Mouse (Mus musculus) neural tube, embryonic 15.5 days (tissue): ENCODE measurements around the gene Mapk10. TPM values are rescaled to one million over a fixed set of nuclear protein-coding genes. Genes with fewer than 3 reads are reported as not detected.

Experiments used
- ATAC-seq: fragments of 200-750 bp; cut with Nextera tagmentation; 2 replicates; pipeline ENCODE4 v1.8.0; 2017; ENCODE audit warnings: mild to moderate bottlenecking, moderate TSS enrichment, moderate library complexity; ENCODE audit not compliant: low FRiP score
- H3K27ac ChIP-seq: fragments of 300-500 bp; sonication (generic); replicated peaks from 2 replicates; pipeline ENCODE4 v1.5.1; 2015; ENCODE audit warnings: mild to moderate bottlenecking, inconsistent platforms
- H3K27me3 ChIP-seq: fragments of 300-500 bp; sonication (generic); replicated peaks from 2 replicates; pipeline ENCODE4 v1.6.1; 2015; ENCODE audit warnings: inconsistent platforms
- H3K36me3 ChIP-seq: fragments of 300-500 bp; sonication (generic); 2 replicates; pipeline ENCODE4 v1.6.1; 2015; ENCODE audit warnings: inconsistent platforms
- H3K4me1 ChIP-seq: fragments of 300-500 bp; sonication (generic); 2 replicates; pipeline ENCODE4 v1.6.1; 2015; ENCODE audit warnings: inconsistent platforms
- H3K4me2 ChIP-seq: fragments of 300-500 bp; sonication (generic); 2 replicates; pipeline ENCODE4 v1.6.1; 2015; ENCODE audit warnings: inconsistent platforms, mild to moderate bottlenecking, moderate library complexity
- H3K4me3 ChIP-seq: fragments of 300-500 bp; sonication (generic); replicated peaks from 2 replicates; pipeline ENCODE4 v1.5.1; 2015; ENCODE audit warnings: mild to moderate bottlenecking, inconsistent platforms
- H3K9ac ChIP-seq: fragments of 300-500 bp; sonication (generic); replicated peaks from 2 replicates; pipeline ENCODE4 v1.6.1; 2015; ENCODE audit warnings: mild to moderate bottlenecking, inconsistent platforms
- H3K9me3 ChIP-seq: fragments of 300-500 bp; sonication (generic); replicated peaks from 2 replicates; pipeline ENCODE4 v1.6.1; 2016; ENCODE audit warnings: inconsistent platforms
- WGBS: fragments of 180-500 bp; shearing (Covaris S2); methylation state at CpG from one replicate; pipeline ENCODE4 v1.1.7; 2015; ENCODE audit warnings: mixed read lengths; 5-methylcytosine and 5-hydroxymethylcytosine counted together
- polyA plus RNA-seq: library from polyadenylated mRNA; unstranded; fragments of >200 nt; fragmentation: Nextera tagmentation; extraction: Ambion mirVana; gene quantifications from 2 replicates; pipeline ENCODE4 v1.2.1, GENCODE M21; 2015

The Mapk10 gene
- polyA plus RNA-seq, 1 experiment from 2014 or later, result 90.3 TPM

DNA sequence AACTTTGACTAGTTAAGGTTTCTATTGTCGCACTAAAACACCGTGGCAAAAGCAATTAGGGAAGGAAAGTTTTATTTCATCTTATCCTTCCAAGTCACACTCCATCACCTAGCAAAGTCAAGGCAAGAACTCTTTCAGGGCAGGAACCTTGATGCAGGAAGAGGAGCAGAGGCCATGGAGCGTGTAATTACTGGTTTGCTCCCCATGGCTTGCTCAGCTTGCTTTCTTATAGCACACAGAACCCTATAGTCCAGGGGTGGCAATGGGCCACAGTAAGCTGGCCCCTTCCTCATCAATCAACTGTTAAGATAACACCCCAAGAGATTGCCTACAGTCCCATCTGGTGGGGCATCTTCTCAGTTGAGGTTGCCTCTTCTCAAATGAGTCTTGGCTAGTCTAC, 173.4 kb downstream of the Mapk10 start:
- no peaks in the 10 kb centered on the region for H3K4me1 ChIP-seq
- H3K9ac ChIP-seq, result no peak overlapping the region
- no peaks in the 10 kb centered on the region; the same call in 1 of the 2 replicates for H3K36me3 ChIP-seq
- H3K4me2 ChIP-seq, result no peak overlapping the region
- ATAC-seq, result no peak
- no peak overlapping the region for H3K27ac ChIP-seq
- WGBS, result 90% methylated on average over 3 of the region's 3 CpGs
- H3K9me3 ChIP-seq, result no peaks in the 10 kb centered on the region
- no peaks in the 10 kb centered on the region for H3K27me3 ChIP-seq
- H3K4me3 ChIP-seq, result no peak overlapping the region

- no peak overlapping the region for H3K9ac ChIP-seq
- ATAC-seq, result peak; percentile 80
- no peak overlapping the region for H3K4me3 ChIP-seq
- peaks cover 19% of the 10 kb centered on the region for H3K4me1 ChIP-seq
- H3K27me3 ChIP-seq, result no peaks in the 10 kb centered on the region
- H3K9me3 ChIP-seq, result no peaks in the 10 kb centered on the region
- 31% methylated on average over 13 of the region's 13 CpGs for WGBS
- no peak overlapping the region for H3K4me2 ChIP-seq
- H3K36me3 ChIP-seq, result no peaks in the 10 kb centered on the region
- peak overlapping the region; percentile 67 for H3K27ac ChIP-seq
Observed at GRCm38 (mm10) chr5:103028940-103029621, 182.1 kb downstream of the Mapk10 start.

DNA sequence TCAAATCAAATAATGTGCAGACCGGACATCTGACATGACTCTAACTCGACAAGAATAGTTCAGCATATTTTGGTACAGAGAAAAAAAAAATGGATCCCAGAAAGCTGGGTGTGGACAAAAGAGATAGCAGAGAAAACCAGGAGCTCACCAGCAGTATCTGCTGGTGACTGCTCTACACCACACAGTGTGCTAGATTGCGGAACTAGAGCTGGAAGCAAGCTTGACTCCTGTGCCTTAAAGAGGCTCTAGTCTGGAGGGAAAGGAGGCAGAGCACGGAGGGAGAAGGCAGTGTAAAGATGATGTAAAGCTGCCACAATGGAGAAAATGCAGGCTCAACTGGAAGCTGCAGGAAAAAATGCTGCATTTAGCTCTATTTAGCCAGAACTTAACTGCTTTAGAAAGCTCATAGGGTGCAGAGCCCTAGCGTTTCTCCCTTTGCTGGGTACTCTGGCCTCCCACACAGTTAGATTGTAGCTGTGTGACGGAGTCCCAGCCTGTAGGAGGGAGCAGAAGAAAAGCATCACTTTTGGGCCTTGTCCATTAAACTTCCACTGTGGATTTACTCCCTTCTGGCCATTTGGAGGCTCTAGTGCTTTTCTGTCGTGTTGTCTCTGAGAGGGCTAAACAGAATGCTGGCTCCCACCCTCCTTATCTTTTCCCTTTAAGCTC, 188.5 kb downstream of the Mapk10 start:
- peaks cover 22% of the 10 kb centered on the region for H3K4me1 ChIP-seq
- H3K27ac ChIP-seq, result peak overlapping the region; percentile 39
- H3K9ac ChIP-seq, result no peak overlapping the region
- no peak overlapping the region for H3K4me3 ChIP-seq
- H3K4me2 ChIP-seq, result no peak overlapping the region
- no peaks in the 10 kb centered on the region for H3K27me3 ChIP-seq
- 0 out of 2 replicates have a peak, but pooled peaks have one; percentile 45 for ATAC-seq
- no peaks in the 10 kb centered on the region for H3K9me3 ChIP-seq
- 69% methylated on average over 7 of the region's 7 CpGs for WGBS
- H3K36me3 ChIP-seq, result no peaks in the 10 kb centered on the region

DNA sequence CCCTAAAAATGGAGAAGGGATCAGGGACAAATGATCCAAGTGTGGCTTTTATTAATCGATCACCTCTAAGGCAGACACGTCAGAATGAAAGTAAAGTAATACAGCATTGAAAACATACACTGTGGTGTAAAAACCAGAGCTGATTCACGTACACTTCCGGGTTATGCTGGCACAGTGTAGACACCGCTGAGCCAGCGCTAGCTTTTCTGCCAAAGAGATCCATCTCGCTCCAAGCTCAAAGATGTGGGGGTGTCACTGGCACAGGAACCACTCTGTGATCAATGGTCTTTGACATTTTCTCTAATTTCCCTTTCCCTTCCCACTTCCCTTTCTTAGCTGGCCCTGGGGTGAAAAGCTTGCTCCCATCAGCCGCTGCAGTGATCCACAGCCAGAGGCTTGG, 189.7 kb downstream of the Mapk10 start:
- no peaks in the 10 kb centered on the region for H3K36me3 ChIP-seq
- no peak overlapping the region for H3K4me2 ChIP-seq
- peaks cover 22% of the 10 kb centered on the region for H3K4me1 ChIP-seq
- H3K9me3 ChIP-seq, result no peaks in the 10 kb centered on the region
- no peaks in the 10 kb centered on the region for H3K27me3 ChIP-seq
- 58% methylated on average over 8 of the region's 8 CpGs for WGBS
- H3K9ac ChIP-seq, result no peak overlapping the region
- ATAC-seq, result peak; percentile 61; the same call in 1 of the 2 replicates
- 0 out of 2 replicates have a peak overlapping the region, but pooled peaks have one; percentile 11 for H3K27ac ChIP-seq
- H3K4me3 ChIP-seq, result no peak overlapping the region

DNA sequence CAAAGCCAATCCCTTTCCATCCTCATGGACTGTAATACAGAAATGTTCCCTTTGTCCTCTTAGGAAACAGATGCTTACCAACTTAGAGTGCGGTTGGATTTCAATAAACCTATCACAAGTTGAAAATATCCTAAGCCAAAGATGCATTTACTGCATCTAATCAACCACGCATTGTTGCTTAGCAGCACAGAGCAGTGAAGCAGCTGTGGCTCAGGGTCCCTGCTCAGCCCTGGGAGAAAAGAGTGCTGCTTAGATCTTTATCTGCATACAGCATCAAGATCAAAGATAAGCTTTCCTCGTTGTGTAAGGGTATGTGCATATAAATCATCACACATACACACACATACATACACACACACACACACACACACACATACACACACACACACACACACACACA, 190.2 kb downstream of the Mapk10 start:
- H3K4me2 ChIP-seq, result no peak overlapping the region
- H3K9me3 ChIP-seq, result no peaks in the 10 kb centered on the region
- no peak overlapping the region; the same call in 1 of the 2 replicates for H3K27ac ChIP-seq
- no peaks in the 10 kb centered on the region for H3K36me3 ChIP-seq
- 25% methylated on average over 3 of the region's 3 CpGs for WGBS
- no peak overlapping the region for H3K9ac ChIP-seq
- H3K4me3 ChIP-seq, result no peak overlapping the region
- peak; percentile 82; the same call in 1 of the 2 replicates for ATAC-seq
- H3K27me3 ChIP-seq, result no peaks in the 10 kb centered on the region
- peaks cover 22% of the 10 kb centered on the region for H3K4me1 ChIP-seq

DNA sequence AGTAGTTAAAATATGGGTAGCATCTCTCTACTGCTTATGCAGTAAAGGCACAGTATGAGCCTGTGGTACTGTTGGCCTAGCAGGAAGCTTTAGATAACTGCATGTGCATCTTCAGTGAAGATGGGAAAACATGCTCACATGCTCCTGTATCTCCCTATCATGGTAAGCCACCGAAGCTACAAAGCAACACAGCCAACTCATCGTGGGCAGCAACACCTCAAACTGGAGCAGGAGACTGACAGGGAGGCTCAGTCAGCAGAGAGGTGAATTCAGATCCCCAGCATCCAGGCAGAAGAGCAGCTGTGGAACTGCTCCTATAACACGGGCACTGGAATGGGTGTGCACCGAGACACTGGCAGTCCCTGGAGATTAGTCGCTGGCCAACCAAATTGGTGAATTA, 191.0 kb downstream of the Mapk10 start:
- H3K4me1 ChIP-seq, result peaks cover 22% of the 10 kb centered on the region
- H3K27ac ChIP-seq, result no peak overlapping the region
- H3K9ac ChIP-seq, result no peak overlapping the region

DNA sequence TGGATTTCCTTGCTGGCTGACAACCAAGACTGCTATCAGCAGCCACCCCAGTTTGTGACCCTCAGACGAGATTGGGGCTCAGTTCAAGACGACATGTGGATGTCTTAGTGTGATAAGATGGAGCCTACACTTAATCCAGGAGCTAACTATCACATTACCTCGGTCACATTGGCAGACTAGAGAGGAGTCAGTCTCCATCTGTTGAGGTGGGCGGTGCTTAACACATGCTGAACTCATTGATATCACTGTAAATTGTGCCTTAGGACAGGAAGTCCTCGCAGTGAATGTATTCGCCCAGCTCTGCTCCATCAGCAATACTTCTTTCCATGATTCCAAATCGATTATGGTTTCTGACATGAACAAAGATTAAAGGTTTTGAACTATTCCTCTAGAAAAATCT, 193.5 kb downstream of the Mapk10 start:
- no peak overlapping the region for H3K4me2 ChIP-seq
- H3K4me1 ChIP-seq, result peaks cover 17% of the 10 kb centered on the region
- no peaks in the 10 kb centered on the region for H3K36me3 ChIP-seq
- no peaks in the 10 kb centered on the region for H3K27me3 ChIP-seq
- WGBS, result 70% methylated on average over 7 of the region's 7 CpGs
- ATAC-seq, result no peak
- no peak overlapping the region for H3K27ac ChIP-seq
- no peak overlapping the region for H3K4me3 ChIP-seq
- H3K9ac ChIP-seq, result no peak overlapping the region
- H3K9me3 ChIP-seq, result no peaks in the 10 kb centered on the region

More for the DNA sequence above, 191.0 kb downstream of the Mapk10 start:
- WGBS, result 62% methylated on average over 5 of the region's 5 CpGs
- Histone ChIP-seq H3K27me3 (no peaks in the 10 kb centered on the region), H3K4me3 (no peak overlapping the region), H3K9me3 (no peaks in the 10 kb centered on the region), H3K36me3 (no peaks in the 10 kb centered on the region), H3K4me2 (no peak overlapping the region)
- no peak for ATAC-seq

GRCm38 (mm10) chr5:103014309-103014708, 196.8 kb downstream of the Mapk10 start:
- Histone ChIP-seq H3K9ac (no peak overlapping the region), H3K4me1 (peaks cover 6% of the 10 kb centered on the region), H3K4me2 (no peak overlapping the region), H3K36me3 (no peaks in the 10 kb centered on the region), H3K27ac (peak overlapping the region; percentile 48; the same call in 1 of the 2 replicates), H3K27me3 (no peaks in the 10 kb centered on the region), H3K4me3 (no peak overlapping the region), H3K9me3 (no peaks in the 10 kb centered on the region)
- 0 out of 2 replicates have a peak, but pooled peaks have one; percentile 61 for ATAC-seq
- 73% methylated on average over 4 of the region's 4 CpGs for WGBS

DNA sequence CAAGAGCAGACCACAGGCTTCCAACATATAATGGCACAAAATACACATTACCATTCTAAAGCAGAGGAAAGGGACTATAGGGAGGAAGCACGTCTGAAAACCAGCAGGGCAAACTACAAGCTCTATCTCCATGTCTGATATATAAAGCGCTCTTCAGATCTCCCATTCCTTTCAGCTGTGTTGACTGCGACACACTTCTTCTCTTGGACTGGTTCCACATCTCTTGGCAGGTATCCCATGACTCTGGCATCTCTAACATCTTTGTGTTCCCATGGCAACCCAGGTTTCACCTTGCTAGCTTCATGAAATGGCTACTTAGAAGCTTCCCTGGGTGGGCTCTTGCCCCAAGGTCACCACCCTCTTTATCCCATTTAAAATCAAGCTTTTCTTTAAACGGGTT, 202.2 kb downstream of the Mapk10 start:
- Histone ChIP-seq H3K27me3 (no peaks in the 10 kb centered on the region), H3K9me3 (no peaks in the 10 kb centered on the region), H3K4me1 (peaks cover 10% of the 10 kb centered on the region), H3K4me3 (no peak overlapping the region), H3K27ac (no peak overlapping the region), H3K4me2 (no peak overlapping the region), H3K9ac (no peak overlapping the region), H3K36me3 (no peaks in the 10 kb centered on the region)
- ATAC-seq, result no peak
- WGBS, result 64% methylated on average over 4 of the region's 4 CpGs

GRCm38 (mm10) chr5:103002116-103002515, 209.0 kb downstream of the Mapk10 start:
- no peak overlapping the region for H3K4me2 ChIP-seq
- no peaks in the 10 kb centered on the region for H3K9me3 ChIP-seq
- no peak overlapping the region for H3K27ac ChIP-seq
- H3K9ac ChIP-seq, result no peak overlapping the region
- H3K4me1 ChIP-seq, result 0 out of 2 replicates have a peak, but pooled peaks cover 5% of the 10 kb centered on the region
- 62% methylated on average over 7 of the region's 7 CpGs for WGBS
- H3K36me3 ChIP-seq, result no peaks in the 10 kb centered on the region
- no peak overlapping the region for H3K4me3 ChIP-seq
- ATAC-seq, result no peak
- no peaks in the 10 kb centered on the region for H3K27me3 ChIP-seq

GRCm38 (mm10) chr5:103000572-103000971, 210.6 kb downstream of the Mapk10 start:
- Histone ChIP-seq H3K4me2 (no peak overlapping the region), H3K36me3 (no peaks in the 10 kb centered on the region), H3K9ac (no peak overlapping the region), H3K4me3 (no peak overlapping the region), H3K27ac (no peak overlapping the region), H3K9me3 (no peaks in the 10 kb centered on the region), H3K27me3 (no peaks in the 10 kb centered on the region), H3K4me1 (0 out of 2 replicates have a peak, but pooled peaks cover 5% of the 10 kb centered on the region)
- WGBS, result 88% methylated on average over 6 of the region's 6 CpGs
- ATAC-seq, result no peak

GRCm38 (mm10) chr5:102998524-102998923, 212.6 kb downstream of the Mapk10 start:
- Histone ChIP-seq H3K9me3 (no peaks in the 10 kb centered on the region), H3K4me1 (0 out of 2 replicates have a peak, but pooled peaks cover 5% of the 10 kb centered on the region), H3K27me3 (no peaks in the 10 kb centered on the region), H3K4me3 (no peak overlapping the region), H3K27ac (no peak overlapping the region), H3K4me2 (no peak overlapping the region), H3K36me3 (no peaks in the 10 kb centered on the region), H3K9ac (no peak overlapping the region)
- WGBS, result 86% methylated on average over 7 of the region's 7 CpGs
- ATAC-seq, result no peak
